ENCODE assay signal across 13 mouse cellular contexts in the genomic region with DNA sequence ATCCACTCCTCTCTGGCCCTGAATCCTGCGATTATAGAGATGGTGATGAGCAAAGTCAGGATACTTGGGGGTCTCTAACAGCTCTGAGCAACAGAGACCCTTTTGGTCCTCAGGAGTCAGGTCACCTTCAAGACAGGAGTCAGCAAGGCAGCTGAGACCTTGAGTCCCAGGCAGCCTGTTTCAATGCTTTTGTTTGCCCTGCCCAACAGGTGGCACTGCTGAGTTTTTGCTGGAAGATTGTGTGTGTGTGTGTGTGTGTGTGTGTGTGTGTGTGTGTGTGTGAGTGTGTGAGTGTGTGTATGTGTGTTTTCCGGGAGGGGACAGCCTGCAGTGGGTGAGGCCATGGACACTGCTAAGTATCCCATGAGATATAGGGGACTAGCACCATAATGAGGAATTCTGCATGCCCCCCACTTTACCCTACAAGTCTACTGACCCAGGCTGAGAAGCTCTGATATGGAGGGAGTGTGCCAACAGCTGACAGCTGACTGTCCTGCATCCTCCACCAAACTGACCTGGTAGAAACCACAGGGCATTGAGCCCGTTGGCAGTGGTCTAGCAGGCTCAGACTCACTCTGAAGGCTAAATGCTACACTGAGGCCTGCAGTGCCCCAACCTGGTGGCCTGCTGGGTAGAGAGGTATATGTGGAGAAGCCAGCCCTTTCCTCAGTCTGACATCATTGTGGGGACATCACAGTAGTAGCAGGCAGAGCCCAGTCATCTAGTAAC. TPM values are rescaled to one million over a fixed set of nuclear protein-coding genes. Genes with fewer than 3 reads are reported as not detected.
DNase-seq lines count a peak whose midpoint lies in the region; ATAC-seq and TF ChIP-seq lines count a peak whose summit lies in the region.
"Had no signal": no experiment of that assay in that cellular context is flagged by ENCODE, and none has a peak within 500 bp of the region (broad histone marks: within the 10 kb centered on the region; RNA-seq: fewer than 3 reads in every experiment).

No protein-coding gene starts in this region.

- 71% methylated on average over 3 of the region's 3 CpGs for WGBS in forebrain, postnatal 0 days
- 92% methylated on average over 3 of the region's 3 CpGs for WGBS in forebrain, embryonic 14.5 days
- 61% methylated on average over 3 of the region's 3 CpGs for WGBS in lung, embryonic 14.5 days

- H3K4me3 ChIP-seq in forebrain, postnatal 0 days (ENCODE audit: low read depth, low read length), result no peak overlapping the region
- H3K4me3 ChIP-seq in forebrain, embryonic 14.5 days (ENCODE audit: low read depth, low read length), result no peak overlapping the region
- H3K4me3 ChIP-seq in lung, embryonic 14.5 days (ENCODE audit: low read depth, low read length), result no peak overlapping the region

- no peak for ATAC-seq in forebrain, postnatal 0 days
- ATAC-seq in forebrain, embryonic 14.5 days, result no peak
- no peak for ATAC-seq in lung, embryonic 14.5 days (ENCODE audit: insufficient read depth)
- ATAC-seq: intestine, embryonic 16.5 days had no signal

- no peak overlapping the region for H3K9ac ChIP-seq in forebrain, postnatal 0 days
- no peak overlapping the region for H3K9ac ChIP-seq in forebrain, embryonic 14.5 days (ENCODE audit: low read length)
- no peak overlapping the region for H3K9ac ChIP-seq in lung, embryonic 14.5 days

- H3K27ac ChIP-seq in forebrain, postnatal 0 days (ENCODE audit: low read depth, low read length), result no peak overlapping the region
- H3K27ac ChIP-seq in forebrain, embryonic 14.5 days (ENCODE audit: low read depth, low read length), result no peak overlapping the region
- H3K27ac ChIP-seq in lung, embryonic 14.5 days (ENCODE audit: low read depth), result no peak overlapping the region

- peaks cover 6% of the 10 kb centered on the region; the same call in 1 of the 2 replicates for H3K36me3 ChIP-seq in forebrain, postnatal 0 days (ENCODE audit: insufficient read depth)
- H3K36me3 ChIP-seq in forebrain, embryonic 14.5 days (ENCODE audit: control insufficient read depth, insufficient read depth, low read length), result no peaks in the 10 kb centered on the region
- no peaks in the 10 kb centered on the region for H3K36me3 ChIP-seq in lung, embryonic 14.5 days (ENCODE audit: insufficient read depth)

- H3K27me3 ChIP-seq in forebrain, postnatal 0 days (ENCODE audit: insufficient read depth, low read length), result no peaks in the 10 kb centered on the region
- H3K27me3 ChIP-seq in forebrain, embryonic 14.5 days (replicated peaks; ENCODE audit: control insufficient read depth, insufficient read depth, low read length), result no peaks in the 10 kb centered on the region
- H3K27me3 ChIP-seq in lung, embryonic 14.5 days (ENCODE audit: insufficient read depth, low read length), result no peaks in the 10 kb centered on the region

- H3K9me3 ChIP-seq in forebrain, postnatal 0 days (ENCODE audit: low read length), result no peaks in the 10 kb centered on the region
- no peaks in the 10 kb centered on the region for H3K9me3 ChIP-seq in forebrain, embryonic 14.5 days (replicated peaks; ENCODE audit: control insufficient read depth, low read length)
- no peaks in the 10 kb centered on the region for H3K9me3 ChIP-seq in lung, embryonic 14.5 days (ENCODE audit: low read depth, low read length)

- TF ChIP-seq CTCF in forebrain, postnatal 0 days (IDR thresholded peaks at IDR 0.05; ENCODE audit: low read depth), result peak; percentile 46; the same call in 1 of the 2 replicates
- TF ChIP-seq CTCF in lung, embryonic 14.5 days (IDR thresholded peaks at IDR 0.05; ENCODE audit: low read depth), result peak; percentile 57

- DNase-seq in forebrain, postnatal 0 days, result no peak
- no peak for DNase-seq in forebrain, embryonic 14.5 days (ENCODE audit: low spot score)
- DNase-seq in lung, embryonic 14.5 days, result peak; percentile 12
- DNase-seq in lung, adult 18-20 months, result no peak
- peak; percentile 42 for DNase-seq in ZHBTc4 (ENCODE audit: low read depth, low spot score)
- DNase-seq in lung, postnatal 36 days, result peak; percentile 20
- no peak for DNase-seq in kidney, adult 9 months
- DNase-seq in gastrocnemius, adult 18-20 months (ENCODE audit: low spot score), result no peak
- DNase-seq: left cerebral cortex, postnatal 4 days; right cerebral cortex, postnatal 14 days; thymus, adult 18-20 months had no signal

- peaks cover 10% of the 10 kb centered on the region; the same call in 1 of the 2 replicates for H3K4me1 ChIP-seq in forebrain, postnatal 0 days (ENCODE audit: insufficient read depth)
- H3K4me1 ChIP-seq in forebrain, embryonic 14.5 days (ENCODE audit: control insufficient read depth, insufficient read depth, low read length), result peaks cover 7% of the 10 kb centered on the region
- H3K4me1 ChIP-seq in lung, embryonic 14.5 days (ENCODE audit: insufficient read depth), result peaks cover 16% of the 10 kb centered on the region; the same call in 1 of the 2 replicates

- no peak overlapping the region for H3K4me2 ChIP-seq in forebrain, postnatal 0 days (ENCODE audit: low read depth)
- no peak overlapping the region for H3K4me2 ChIP-seq in forebrain, embryonic 14.5 days (ENCODE audit: low read length)
- H3K4me2 ChIP-seq in lung, embryonic 14.5 days, result no peak overlapping the region

RNA-seq across cellular contexts. Expression of a gene that starts 24.0 kb away (rescaled TPM):
- 0.38 and 0.62 TPM in 2 replicates for total RNA-seq in forebrain, postnatal 0 days (2014; rRNA removed)
- polyA plus RNA-seq in forebrain, postnatal 0 days (2015; fragmentation: Nextera tagmentation; extraction: Ambion mirVana), result 0.12 and 0.13 TPM in 2 replicates
- polyA plus RNA-seq in forebrain, embryonic 14.5 days (2014; fragmentation: Nextera tagmentation; extraction: Ambion mirVana), result 0.15 and 0.27 TPM in 2 replicates
- polyA plus RNA-seq in lung, embryonic 14.5 days (2014; fragmentation: Nextera tagmentation; extraction: Ambion mirVana), result 0.16 and 0.39 TPM in 2 replicates
- under 1 TPM in 1 of 2 experiments, not detected in 1; 0.19 TPM for total RNA-seq in gastrocnemius, adult 18-20 months (2021)
- total RNA-seq: megakaryocyte, adult 5-6 weeks had no signal
- polyA plus RNA-seq: intestine, embryonic 16.5 days had no signal

RNA-seq across cellular contexts. Expression of a gene that starts 42.1 kb away (rescaled TPM):
- 13.5 and 16.7 TPM in 2 replicates for total RNA-seq in forebrain, postnatal 0 days (2014; rRNA removed)
- 6.4 and 7.8 TPM in 2 replicates for polyA plus RNA-seq in forebrain, postnatal 0 days (2015; fragmentation: Nextera tagmentation; extraction: Ambion mirVana)
- 9.4 and 14.3 TPM in 2 replicates for polyA plus RNA-seq in forebrain, embryonic 14.5 days (2014; fragmentation: Nextera tagmentation; extraction: Ambion mirVana)
- polyA plus RNA-seq in lung, embryonic 14.5 days (2014; fragmentation: Nextera tagmentation; extraction: Ambion mirVana), result 8.9 and 9.9 TPM in 2 replicates
- 1 to 10 TPM; 3.0 to 3.8 TPM for total RNA-seq in gastrocnemius, adult 18-20 months (2021)

RNA-seq across cellular contexts. Expression of a gene that starts 45.0 kb away (rescaled TPM):
- total RNA-seq in forebrain, postnatal 0 days (2014; rRNA removed), result 10.8 and 20.7 TPM in 2 replicates
- polyA plus RNA-seq in forebrain, postnatal 0 days (2015; fragmentation: Nextera tagmentation; extraction: Ambion mirVana), result 6.0 and 10.4 TPM in 2 replicates
- polyA plus RNA-seq in forebrain, embryonic 14.5 days (2014; fragmentation: Nextera tagmentation; extraction: Ambion mirVana), result 5.9 and 10.0 TPM in 2 replicates
- polyA plus RNA-seq in lung, embryonic 14.5 days (2014; fragmentation: Nextera tagmentation; extraction: Ambion mirVana), result 1.5 and 2.6 TPM in 2 replicates
- 1 to 10 TPM; 1.5 TPM for total RNA-seq in gastrocnemius, adult 18-20 months (2021)
- total RNA-seq: megakaryocyte, adult 5-6 weeks had no signal

Comparison
In these comparisons a context has a peak if more than half of its experiments do, and no peak if none do; other contexts are left out.
1. DNase-seq: peak in lung, embryonic 14.5 days (single experiment), ZHBTc4 (single experiment) and lung, postnatal 36 days (single experiment); none in forebrain, postnatal 0 days (single experiment), forebrain, embryonic 14.5 days (single experiment), lung, adult 18-20 months (0 of 2), kidney, adult 9 months (single experiment) and gastrocnemius, adult 18-20 months (single experiment).